Mouse (Mus musculus) olfactory bulb, adult 2 months (tissue): Measurements from ENCODE around the gene Taf6l.

Source experiments
- CTCF ChIP-seq: fragments of 200-500 bp; IDR thresholded peaks from 2 replicates; pipeline ENCODE4 v1.5.1; 2012; ENCODE audit warnings: low read depth, mild to moderate bottlenecking, low read length, moderate library complexity; ENCODE audit not compliant: insufficient read depth
- POLR2A ChIP-seq: fragments of 200-500 bp; IDR thresholded peaks from 2 replicates; pipeline ENCODE4 v1.6.1; 2012; ENCODE audit warnings: mild to moderate bottlenecking, low read depth, low read length, moderate library complexity; ENCODE audit not compliant: insufficient read depth

- TF ChIP-seq CTCF = no peak
- peak; percentile 86 for TF ChIP-seq POLR2A
These were observed 15.5 kb downstream of the Taf6l start, which contains the start of gene Tmem223 for GRCm38 (mm10) chr19:8770567-8771270.
